Mouse (Mus musculus) embryo, embryonic 10.5 days (tissue): ENCODE measurements around the gene Insyn1.

Source experiments
- DNase-seq: peaks from one replicate; pipeline ENCODE4 v3.0.0-alpha.2; 2015; ENCODE audit warnings: low spot score

The Insyn1 gene

GRCm38 (mm10) chr9:58487851-58488801, at the start of gene Insyn1:
TSS of gene Insyn1 (plus strand) at chr9:58488603.
- DNase-seq = peak; percentile 74

- DNase-seq = no peak
Observed at GRCm38 (mm10) chr9:58438921-58439396, 49.4 kb upstream of the Insyn1 start.

- DNase-seq = no peak
Observed at GRCm38 (mm10) chr9:58440100-58440499, 48.3 kb upstream of the Insyn1 start.

- no peak for DNase-seq
Observed at GRCm38 (mm10) chr9:58440614-58441013, 47.8 kb upstream of the Insyn1 start.

GRCm38 (mm10) chr9:58441351-58442104, 46.9 kb upstream of the Insyn1 start:
- no peak for DNase-seq

GRCm38 (mm10) chr9:58442105-58443010, 46.0 kb upstream of the Insyn1 start:
- no peak for DNase-seq

GRCm38 (mm10) chr9:58443061-58443460, 45.3 kb upstream of the Insyn1 start:
- no peak for DNase-seq

GRCm38 (mm10) chr9:58446829-58447228, 41.6 kb upstream of the Insyn1 start:
- DNase-seq = no peak

- no peak for DNase-seq
Observed at GRCm38 (mm10) chr9:58447997-58448595, 40.3 kb upstream of the Insyn1 start.

- no peak for DNase-seq
Observed at GRCm38 (mm10) chr9:58449526-58449925, 38.9 kb upstream of the Insyn1 start.

- DNase-seq = no peak
Observed at GRCm38 (mm10) chr9:58453791-58454378, 34.5 kb upstream of the Insyn1 start.

GRCm38 (mm10) chr9:58454886-58455285, 33.5 kb upstream of the Insyn1 start:
- no peak for DNase-seq

- peak; percentile 36 for DNase-seq
Observed at GRCm38 (mm10) chr9:58455798-58456197, 32.6 kb upstream of the Insyn1 start.

GRCm38 (mm10) chr9:58457481-58457955, 30.9 kb upstream of the Insyn1 start:
- DNase-seq = no peak

- no peak for DNase-seq
Observed at GRCm38 (mm10) chr9:58458341-58458740, 30.1 kb upstream of the Insyn1 start.

GRCm38 (mm10) chr9:58458856-58459553, 29.4 kb upstream of the Insyn1 start:
- DNase-seq = no peak

- DNase-seq = no peak
Observed at GRCm38 (mm10) chr9:58467345-58468025, 20.9 kb upstream of the Insyn1 start.

GRCm38 (mm10) chr9:58470466-58470865, 17.9 kb upstream of the Insyn1 start:
- DNase-seq = no peak

- no peak for DNase-seq
Observed at GRCm38 (mm10) chr9:58473211-58473815, 15.1 kb upstream of the Insyn1 start.
